Mouse (Mus musculus) lung, postnatal 4 days (tissue): ENCODE measurements around the gene Hoxd10.
A peak's percentile ranks its signal among the peaks of the same experiment; 100 is the strongest.

ENCODE experiments used
- DNase-seq, 2 experiments: peaks; one replicate each; pipeline ENCODE4 v3.0.0; 2021

Gene Hoxd10

DNA sequence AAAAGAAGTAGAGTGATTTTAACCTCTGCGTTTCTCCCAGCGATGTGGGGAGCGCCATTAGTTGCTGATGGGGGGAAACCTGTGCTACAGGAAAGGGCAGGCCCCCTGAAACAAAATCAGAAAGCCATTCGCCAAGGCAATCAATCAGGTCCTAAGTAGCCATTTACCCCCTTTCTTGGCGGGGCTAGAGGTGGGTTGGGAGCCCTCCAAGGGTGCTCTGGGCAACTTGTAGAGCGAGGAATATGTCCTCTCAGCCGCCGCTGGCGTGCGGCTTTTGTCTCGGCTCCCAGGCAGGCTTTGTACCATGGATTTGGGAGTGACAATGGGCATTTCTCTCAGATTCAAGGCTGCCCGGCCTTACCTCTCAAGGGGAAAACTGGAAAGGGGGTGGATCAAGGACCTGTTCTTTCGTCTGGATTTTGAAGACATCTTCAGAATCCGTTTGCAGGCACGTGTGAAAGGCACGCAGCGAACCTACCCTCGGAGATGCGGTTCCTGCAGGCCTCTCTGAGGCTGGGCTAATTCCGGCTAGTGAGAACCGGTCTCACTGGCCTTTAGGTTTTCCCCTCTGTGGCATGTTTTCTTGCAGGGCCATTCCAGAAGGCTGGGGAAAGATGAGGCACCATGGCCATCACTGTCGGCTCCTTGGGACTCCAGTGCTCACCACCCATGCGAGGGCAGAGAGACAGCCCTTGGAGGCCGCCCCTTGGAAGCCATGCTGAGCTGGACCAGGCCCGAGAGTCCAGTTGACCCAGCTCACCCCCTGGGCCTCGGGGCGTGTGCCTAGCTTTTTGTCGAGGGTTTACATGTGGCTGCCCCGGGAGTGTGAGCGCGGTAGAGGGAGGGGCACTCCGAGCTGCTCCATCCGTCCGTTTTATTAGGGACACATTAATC is 5.0 kb downstream of the Hoxd10 start:
- DNase-seq: no peak

DNA sequence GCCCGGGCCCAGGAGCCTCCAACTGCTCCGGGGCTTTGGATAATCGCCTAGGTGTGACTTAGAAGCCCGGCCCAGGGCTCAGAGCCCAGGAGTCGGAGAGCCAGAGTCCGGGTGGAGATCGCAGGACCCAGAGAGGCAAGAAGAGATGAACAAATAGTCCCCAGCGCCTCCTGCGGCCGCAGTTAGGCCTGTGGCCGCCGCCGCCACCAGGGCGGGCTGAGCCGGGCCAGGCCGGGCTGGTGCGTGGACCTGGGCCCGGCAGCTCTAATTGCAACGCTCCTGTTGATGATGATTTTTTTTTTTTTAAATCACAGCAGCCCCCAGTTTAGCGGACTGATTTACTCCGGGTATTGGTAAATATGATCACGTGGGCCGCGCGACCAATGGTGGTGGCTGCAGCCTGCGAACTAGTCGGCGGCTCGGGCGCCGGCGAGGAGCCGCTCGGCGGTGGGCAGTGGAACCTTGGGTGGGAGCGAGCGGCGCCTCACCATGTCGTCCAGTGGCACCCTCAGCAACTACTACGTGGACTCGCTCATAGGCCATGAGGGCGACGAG is 5.9 kb downstream of the Hoxd10 start, which contains the start of gene Hoxd9:
Hoxd9 (plus strand) TSS at position 161 of the 555 bp plus-strand sequence.
- DNase-seq: peak in 1 of 2 experiments; percentile 37

GRCm38 (mm10) chr2:74698201-74699052 is 6.7 kb downstream of the Hoxd10 start:
- DNase-seq: peak in 1 of 2 experiments; percentile 28

- DNase-seq: no peak
Observed at GRCm38 (mm10) chr2:74699053-74699430, 7.3 kb downstream of the Hoxd10 start.

- DNase-seq: no peak
Observed at GRCm38 (mm10) chr2:74699664-74700545, 8.2 kb downstream of the Hoxd10 start.

- DNase-seq: no peak
Observed at GRCm38 (mm10) chr2:74700546-74701112, 8.9 kb downstream of the Hoxd10 start.

GRCm38 (mm10) chr2:74701949-74702819 is 10.5 kb downstream of the Hoxd10 start:
- DNase-seq: peak; percentile 58 to 82

GRCm38 (mm10) chr2:74702820-74703219 is 11.1 kb downstream of the Hoxd10 start:
- no peak for DNase-seq

- no peak for DNase-seq
Observed at GRCm38 (mm10) chr2:74703317-74703716, 11.6 kb downstream of the Hoxd10 start.

DNA sequence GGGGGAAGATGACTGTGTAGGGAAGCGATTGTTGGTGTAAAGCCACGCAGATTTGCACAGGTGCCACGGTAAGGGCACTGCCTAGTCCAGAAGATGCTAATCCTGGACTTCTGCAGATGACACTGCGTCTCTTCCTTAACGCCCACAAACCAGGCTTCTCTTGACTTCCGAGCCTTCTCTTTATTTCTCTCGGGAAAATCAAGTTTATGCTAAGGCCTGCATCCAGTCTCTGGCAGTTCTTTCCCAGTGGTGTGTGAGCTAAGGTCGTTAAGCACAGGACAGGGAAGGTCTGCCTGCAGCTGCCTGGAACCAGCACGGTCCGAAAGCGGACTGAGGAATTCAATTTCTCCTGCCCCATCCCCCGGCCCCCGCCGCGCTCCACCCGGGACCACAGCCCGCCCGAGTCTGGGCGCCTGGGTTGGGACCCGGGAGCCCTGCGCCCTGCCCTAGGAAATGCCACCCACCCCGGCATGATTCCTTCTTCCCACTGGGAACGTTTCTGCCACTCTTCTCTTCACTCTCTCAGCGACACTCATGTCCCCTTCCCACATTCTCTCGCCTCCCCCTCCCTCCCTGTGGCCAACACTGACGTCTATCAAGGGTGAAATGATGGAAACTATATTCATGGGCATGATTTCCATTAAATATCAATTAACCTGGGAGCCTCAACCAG is 12.1 kb downstream of the Hoxd10 start:
- no peak for DNase-seq

GRCm38 (mm10) chr2:74704393-74704998 is 12.8 kb downstream of the Hoxd10 start, which contains the start of gene Hoxd8:
Gene Hoxd8, plus strand, starts transcription at chr2:74704615.
- no peak for DNase-seq

- DNase-seq: peak in 1 of 2 experiments; percentile 50
Observed at GRCm38 (mm10) chr2:74704999-74705466, 13.3 kb downstream of the Hoxd10 start.

- peak in 1 of 2 experiments; percentile 27 for DNase-seq
Observed at GRCm38 (mm10) chr2:74705467-74706089, 13.9 kb downstream of the Hoxd10 start.

DNA sequence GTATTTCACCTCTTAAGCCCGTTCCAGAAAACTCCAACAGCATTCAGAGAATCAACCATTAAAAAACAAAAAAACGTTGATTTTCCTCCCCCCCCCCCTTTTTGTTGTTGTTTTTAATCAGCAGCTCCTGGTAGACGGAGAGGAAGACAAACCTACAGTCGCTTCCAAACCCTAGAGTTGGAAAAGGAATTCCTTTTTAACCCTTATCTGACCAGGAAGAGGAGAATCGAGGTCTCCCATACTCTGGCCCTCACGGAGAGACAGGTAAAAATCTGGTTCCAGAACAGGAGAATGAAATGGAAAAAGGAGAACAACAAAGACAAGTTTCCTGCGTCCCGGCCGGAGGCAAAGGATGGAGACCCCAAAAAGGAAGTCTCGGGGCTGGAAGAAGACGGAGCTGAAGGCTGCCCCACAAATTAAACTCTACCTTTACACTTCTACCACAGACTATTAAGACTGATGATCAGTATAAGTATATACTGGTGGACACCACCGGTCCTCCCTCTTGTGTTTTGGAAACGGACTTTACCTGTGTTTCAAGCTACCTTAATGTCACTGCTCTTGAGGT is 14.8 kb downstream of the Hoxd10 start:
- DNase-seq: no peak

DNA sequence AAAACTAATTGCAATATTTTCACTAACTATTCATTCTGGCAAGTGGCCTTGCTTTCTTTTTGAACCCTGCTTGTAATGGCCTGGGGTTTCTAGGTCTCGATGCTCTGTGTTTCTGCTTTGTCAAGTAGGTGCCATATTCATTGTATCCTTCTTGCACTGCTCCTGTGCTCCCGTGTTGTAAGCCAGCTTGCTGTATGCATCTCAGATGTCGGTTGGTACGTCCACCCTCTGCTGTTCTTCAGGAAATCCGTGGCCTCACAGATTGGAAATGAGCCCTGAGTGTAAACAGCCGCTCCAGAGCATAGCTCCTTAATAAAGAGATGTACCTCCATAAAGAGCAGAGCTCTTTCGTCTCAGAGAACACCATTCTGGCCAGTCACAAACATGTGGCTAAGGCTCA is 15.9 kb downstream of the Hoxd10 start:
- no peak for DNase-seq

DNA sequence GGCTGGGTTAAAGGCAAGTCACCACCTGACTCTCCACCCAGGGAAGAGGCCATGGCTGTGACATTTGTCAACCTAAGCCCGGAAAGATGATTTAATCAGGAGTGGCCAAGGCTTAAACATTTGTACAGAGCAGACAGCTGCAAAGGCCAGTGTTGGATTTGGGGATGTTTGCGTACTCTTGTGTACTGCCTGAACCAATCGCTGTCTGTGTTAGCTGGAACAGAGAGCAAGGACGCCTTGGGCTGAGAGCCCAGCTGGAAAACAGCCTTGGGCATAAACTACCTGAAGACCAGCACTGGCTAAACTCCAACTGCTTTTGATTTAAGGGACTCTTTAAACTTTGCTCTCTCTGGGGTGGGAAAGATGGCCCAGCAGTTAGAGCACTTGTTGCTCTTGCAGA is 17.0 kb downstream of the Hoxd10 start:
- DNase-seq: no peak

GRCm38 (mm10) chr2:74709465-74710419 is 18.0 kb downstream of the Hoxd10 start:
- no peak for DNase-seq
